Mouse (Mus musculus): ENCODE data around the gene Ccn5. TPM values are rescaled to one million over a fixed set of nuclear protein-coding genes. Genes with fewer than 3 reads are reported as not detected.

Ccn5 gene
- polyA plus RNA-seq (2015; fragmentation: Illumina TruSeq; extraction: RNeasy Lipid Tissue Mini Kit (QIAGEN cat#74804); ENCODE audit: low read depth, low replicate concordance), result 0.58 TPM

GRCm38 (mm10) chr2:163820607-163821006 is at the start of gene Ccn5:
Gene Ccn5, plus strand, starts transcription at chr2:163820861.

GRCm38 (mm10) chr2:163853461-163853901 is 32.8 kb downstream of the Ccn5 start, which contains the start of gene Kcnk15:
Gene Kcnk15, plus strand, starts transcription at chr2:163853651.

Other genes starting within 250 kb of the Ccn5 start
- 44.8 TPM for gene Ttpal, start 218.5 kb upstream of the Ccn5 start, polyA plus RNA-seq (2015; fragmentation: Illumina TruSeq; extraction: RNeasy Lipid Tissue Mini Kit (QIAGEN cat#74804); ENCODE audit: low read depth, low replicate concordance)
- 195 TPM for gene Serinc3, start 175.7 kb upstream of the Ccn5 start, polyA plus RNA-seq (2015; fragmentation: Illumina TruSeq; extraction: RNeasy Lipid Tissue Mini Kit (QIAGEN cat#74804); ENCODE audit: low read depth, low replicate concordance)
- 151 TPM for gene Pkig, start 162.5 kb upstream of the Ccn5 start, polyA plus RNA-seq (2015; fragmentation: Illumina TruSeq; extraction: RNeasy Lipid Tissue Mini Kit (QIAGEN cat#74804); ENCODE audit: low read depth, low replicate concordance)
- 0.71 TPM for gene Ada, start 70.6 kb upstream of the Ccn5 start, polyA plus RNA-seq (2015; fragmentation: Illumina TruSeq; extraction: RNeasy Lipid Tissue Mini Kit (QIAGEN cat#74804); ENCODE audit: low read depth, low replicate concordance)
- gene Kcnk15, start 32.8 kb downstream of the Ccn5 start, polyA plus RNA-seq (2015; fragmentation: Illumina TruSeq; extraction: RNeasy Lipid Tissue Mini Kit (QIAGEN cat#74804); ENCODE audit: low read depth, low replicate concordance), result not detected
- gene Rims4, start 97.8 kb downstream of the Ccn5 start, polyA plus RNA-seq (2015; fragmentation: Illumina TruSeq; extraction: RNeasy Lipid Tissue Mini Kit (QIAGEN cat#74804); ENCODE audit: low read depth, low replicate concordance), result 49.0 TPM
- 503 TPM for gene Ywhab, start 174.1 kb downstream of the Ccn5 start, polyA plus RNA-seq (2015; fragmentation: Illumina TruSeq; extraction: RNeasy Lipid Tissue Mini Kit (QIAGEN cat#74804); ENCODE audit: low read depth, low replicate concordance)
- 0.86 TPM for gene Pabpc1l, start 204.6 kb downstream of the Ccn5 start, polyA plus RNA-seq (2015; fragmentation: Illumina TruSeq; extraction: RNeasy Lipid Tissue Mini Kit (QIAGEN cat#74804); ENCODE audit: low read depth, low replicate concordance)
- 22.5 TPM for gene Stk4, start 249.5 kb downstream of the Ccn5 start, polyA plus RNA-seq (2015; fragmentation: Illumina TruSeq; extraction: RNeasy Lipid Tissue Mini Kit (QIAGEN cat#74804); ENCODE audit: low read depth, low replicate concordance)

Data from brain, adult 10 weeks (tissue).